Mouse (Mus musculus): ENCODE measurements around the gene Ctrb1.

Gene Ctrb1

GRCm38 (mm10) chr8:111690960-111691445 lies at the start of gene Ctrb1:
Ctrb1 (minus strand) TSS chr8:111691010.
- DNase-seq (ENCODE audit: low spot score) = no peak

GRCm38 (mm10) chr8:111740301-111740711 lies 49.5 kb upstream of the Ctrb1 start:
- DNase-seq (ENCODE audit: low spot score) = peak; percentile 47

- peak; percentile 46 for DNase-seq (ENCODE audit: low spot score)
Observed at GRCm38 (mm10) chr8:111739604-111740003, 48.8 kb upstream of the Ctrb1 start.

GRCm38 (mm10) chr8:111738867-111739266 lies 48.1 kb upstream of the Ctrb1 start:
- peak; percentile 37 for DNase-seq (ENCODE audit: low spot score)

GRCm38 (mm10) chr8:111736321-111736720 lies 45.5 kb upstream of the Ctrb1 start:
- DNase-seq (ENCODE audit: low spot score) = peak; percentile 43

GRCm38 (mm10) chr8:111735791-111736190 lies 45.0 kb upstream of the Ctrb1 start:
- DNase-seq (ENCODE audit: low spot score) = no peak

GRCm38 (mm10) chr8:111735335-111735761 lies 44.5 kb upstream of the Ctrb1 start:
- peak; percentile 41 for DNase-seq (ENCODE audit: low spot score)

- DNase-seq (ENCODE audit: low spot score) = peak; percentile 36
Observed at GRCm38 (mm10) chr8:111734244-111734960, 43.6 kb upstream of the Ctrb1 start.

GRCm38 (mm10) chr8:111733581-111734243 lies 42.9 kb upstream of the Ctrb1 start:
- no peak for DNase-seq (ENCODE audit: low spot score)

- no peak for DNase-seq (ENCODE audit: low spot score)
Observed at GRCm38 (mm10) chr8:111732406-111733085, 41.7 kb upstream of the Ctrb1 start.

- peak; percentile 99 for DNase-seq (ENCODE audit: low spot score)
Observed at GRCm38 (mm10) chr8:111732004-111732403, 41.2 kb upstream of the Ctrb1 start.

- peak; percentile 55 for DNase-seq (ENCODE audit: low spot score)
Observed at GRCm38 (mm10) chr8:111731231-111731977, 40.6 kb upstream of the Ctrb1 start.

GRCm38 (mm10) chr8:111729233-111730170 lies 38.7 kb upstream of the Ctrb1 start:
- DNase-seq (ENCODE audit: low spot score) = no peak

GRCm38 (mm10) chr8:111728481-111728880 lies 37.7 kb upstream of the Ctrb1 start:
- no peak for DNase-seq (ENCODE audit: low spot score)

GRCm38 (mm10) chr8:111727553-111727952 lies 36.7 kb upstream of the Ctrb1 start:
- no peak for DNase-seq (ENCODE audit: low spot score)

GRCm38 (mm10) chr8:111726102-111726900 lies 35.5 kb upstream of the Ctrb1 start:
- peak; percentile 75 for DNase-seq (ENCODE audit: low spot score)

GRCm38 (mm10) chr8:111725341-111725740 lies 34.5 kb upstream of the Ctrb1 start:
- no peak for DNase-seq (ENCODE audit: low spot score)

GRCm38 (mm10) chr8:111720115-111720544 lies 29.3 kb upstream of the Ctrb1 start:
- no peak for DNase-seq (ENCODE audit: low spot score)

GRCm38 (mm10) chr8:111718937-111719336 lies 28.1 kb upstream of the Ctrb1 start:
- no peak for DNase-seq (ENCODE audit: low spot score)

GRCm38 (mm10) chr8:111717866-111718265 lies 27.1 kb upstream of the Ctrb1 start:
- peak; percentile 63 for DNase-seq (ENCODE audit: low spot score)

Measured in testis, postnatal 10 days (tissue).